Mouse (Mus musculus) liver, adult 2 months (tissue): ENCODE results near the gene Iqcg. TPM values are rescaled to one million over a fixed set of nuclear protein-coding genes. Genes with fewer than 3 reads are reported as not detected.
A peak's percentile ranks its signal among the peaks of the same experiment; 100 is the strongest.

Experiments
- DNase-seq: peaks from one replicate; pipeline ENCODE4 v3.0.0-alpha.2; 2011; ENCODE audit warnings: low read depth, low spot score; ENCODE audit errors: extremely low read depth
- H3K27ac ChIP-seq: fragments of 200-500 bp; replicated peaks from 2 replicates; pipeline ENCODE4 v1.5.1; 2012; ENCODE audit warnings: low read depth, mild to moderate bottlenecking, control low read depth, inconsistent platforms, low read length; ENCODE audit not compliant: insufficient read depth
- H3K27me3 ChIP-seq: fragments of 200-500 bp; 2 replicates; pipeline ENCODE4 v1.6.1; 2012; ENCODE audit warnings: mild to moderate bottlenecking, moderate library complexity, low read length, inconsistent platforms; ENCODE audit not compliant: control insufficient read depth, insufficient read depth
- H3K36me3 ChIP-seq: fragments of 200-500 bp; 2 replicates; pipeline ENCODE4 v1.6.1; 2012; ENCODE audit warnings: low read length, inconsistent platforms; ENCODE audit not compliant: control insufficient read depth, insufficient read depth
- H3K4me1 ChIP-seq: fragments of 200-500 bp; 2 replicates; pipeline ENCODE4 v1.6.1; 2011; ENCODE audit warnings: low read length; ENCODE audit not compliant: control insufficient read depth, insufficient read depth
- H3K4me3 ChIP-seq: fragments of 200-500 bp; 2 replicates; pipeline ENCODE4 v1.5.1; 2011; ENCODE audit warnings: low read depth, mild to moderate bottlenecking, control low read depth, low read length, moderate library complexity; ENCODE audit not compliant: insufficient read depth
- H3K79me2 ChIP-seq: fragments of 200-500 bp; 2 replicates; pipeline ENCODE4 v1.6.1; 2012; ENCODE audit warnings: inconsistent platforms, mild to moderate bottlenecking, low read length, moderate library complexity; ENCODE audit not compliant: control insufficient read depth, insufficient read depth
- H3K9ac ChIP-seq: fragments of 200-500 bp; 2 replicates; pipeline ENCODE4 v1.6.1; 2012; ENCODE audit warnings: low read depth, mild to moderate bottlenecking, control low read depth, inconsistent platforms, low read length
- CTCF ChIP-seq: fragments of 200-500 bp; IDR thresholded peaks from 2 replicates; pipeline ENCODE4 v1.5.1; 2011; ENCODE audit warnings: low read depth, low read length, control low read depth
- POLR2A ChIP-seq: fragments of 200-500 bp; IDR thresholded peaks from 2 replicates; pipeline ENCODE4 v1.6.1; 2011; ENCODE audit warnings: low read length, control low read depth; ENCODE audit not compliant: insufficient read depth; ENCODE audit errors: extremely low read depth
- WGBS: fragments of 180-500 bp; shearing (Covaris S2); methylation state at CpG from one replicate; pipeline ENCODE4 v1.1.7; 2018; 5-methylcytosine and 5-hydroxymethylcytosine counted together
- polyA plus RNA-seq: library from polyadenylated mRNA; depleted of rRNA; stranded (reverse); fragments of >200 nt; gene quantifications from 2 replicates; pipeline ENCODE4 v1.2.3, GENCODE M21; 2012; rRNA removed
- total RNA-seq: library from RNA; depleted of rRNA; stranded (reverse); fragments of >200 nt; gene quantifications from 2 replicates; pipeline ENCODE4 v1.2.3, GENCODE M21; 2014; rRNA removed

Gene Iqcg
- total RNA-seq (0.54 and 1.0 TPM in 2 replicates), polyA plus RNA-seq (0.55 TPM in 2 replicates)

- Histone ChIP-seq H3K4me1 (peaks cover 20% of the 10 kb centered on the region), H3K9ac (peak within 1 kb of the TSS; percentile 94), H3K27me3 (no peaks in the 10 kb centered on the region), H3K27ac (peak within 1 kb of the TSS; percentile 89), H3K79me2 (peaks cover 3% of the 10 kb centered on the region; the same call in 1 of the 2 replicates), H3K36me3 (peaks cover 16% of the 10 kb centered on the region), H3K4me3 (peak within 1 kb of the TSS; percentile 94)
- DNase-seq, result peak; percentile 78
- WGBS, result under 1% methylated on average over 47 of the region's 47 CpGs
- no peak for TF ChIP-seq CTCF
- peak; percentile 65 for TF ChIP-seq POLR2A
Measured at GRCm38 (mm10) chr16:33056095-33056785, at the start of gene Iqcg, which contains the start of gene Rpl35a. TSS of gene Iqcg (minus strand) at chr16:33056218. TSS of gene Rpl35a (plus strand) at chr16:33056453.

- H3K4me3 ChIP-seq, result no peak overlapping the region
- no peaks in the 10 kb centered on the region for H3K79me2 ChIP-seq
- peak; percentile 87 for DNase-seq
- no peak for TF ChIP-seq POLR2A
- no peak for TF ChIP-seq CTCF
- 25% methylated on average over 8 of the region's 8 CpGs for WGBS
- H3K9ac ChIP-seq, result no peak overlapping the region
- H3K4me1 ChIP-seq, result no peaks in the 10 kb centered on the region; the same call in 1 of the 2 replicates
- no peak overlapping the region for H3K27ac ChIP-seq
- no peaks in the 10 kb centered on the region for H3K27me3 ChIP-seq
- peaks cover 5% of the 10 kb centered on the region for H3K36me3 ChIP-seq
Measured at GRCm38 (mm10) chr16:33085666-33086065, 29.6 kb upstream of the Iqcg start.

- Histone ChIP-seq H3K4me3 (no peak overlapping the region), H3K27ac (no peak overlapping the region), H3K4me1 (no peaks in the 10 kb centered on the region; the same call in 1 of the 2 replicates), H3K27me3 (no peaks in the 10 kb centered on the region), H3K36me3 (peaks cover 3% of the 10 kb centered on the region), H3K9ac (no peak overlapping the region), H3K79me2 (no peaks in the 10 kb centered on the region)
- 89% methylated on average over 2 of the region's 2 CpGs for WGBS
- TF ChIP-seq CTCF, result no peak
- no peak for TF ChIP-seq POLR2A
- no peak for DNase-seq
Measured at GRCm38 (mm10) chr16:33083996-33084395, 28.0 kb upstream of the Iqcg start.

GRCm38 (mm10) chr16:33082951-33083350 is 26.9 kb upstream of the Iqcg start:
- no peak for TF ChIP-seq CTCF
- TF ChIP-seq POLR2A, result no peak
- no peak overlapping the region for H3K9ac ChIP-seq
- DNase-seq, result no peak
- no peak overlapping the region for H3K27ac ChIP-seq
- H3K79me2 ChIP-seq, result no peaks in the 10 kb centered on the region
- H3K27me3 ChIP-seq, result no peaks in the 10 kb centered on the region
- no peaks in the 10 kb centered on the region; the same call in 1 of the 2 replicates for H3K4me1 ChIP-seq
- no peak overlapping the region for H3K4me3 ChIP-seq
- WGBS, result 95% methylated on average over 6 of the region's 6 CpGs
- H3K36me3 ChIP-seq, result peaks cover 3% of the 10 kb centered on the region

GRCm38 (mm10) chr16:33080063-33080462 is 24.0 kb upstream of the Iqcg start:
- no peak overlapping the region for H3K27ac ChIP-seq
- DNase-seq, result no peak
- H3K9ac ChIP-seq, result no peak overlapping the region
- TF ChIP-seq POLR2A (no peak), CTCF (no peak)
- no peak overlapping the region for H3K4me3 ChIP-seq
- H3K27me3 ChIP-seq, result no peaks in the 10 kb centered on the region
- peaks cover 3% of the 10 kb centered on the region for H3K36me3 ChIP-seq
- H3K79me2 ChIP-seq, result no peaks in the 10 kb centered on the region
- WGBS, result 90% methylated on average over 7 of the region's 7 CpGs
- no peaks in the 10 kb centered on the region for H3K4me1 ChIP-seq
